Mouse (Mus musculus) liver, postnatal 0 days (tissue): ENCODE measurements around the gene Ctsd.
A peak's percentile ranks its signal among the peaks of the same experiment; 100 is the strongest.

Source experiments
- CTCF ChIP-seq: sonication (generic); IDR thresholded peaks from 2 replicates; pipeline ENCODE4 v1.5.1; 2016; ENCODE audit warnings: antibody characterized with exemption, low read depth
- EP300 ChIP-seq: IDR thresholded peaks from 2 replicates; pipeline ENCODE4 v1.6.1; 2016; ENCODE audit warnings: antibody characterized with exemption, low read depth, mild to moderate bottlenecking

DNA sequence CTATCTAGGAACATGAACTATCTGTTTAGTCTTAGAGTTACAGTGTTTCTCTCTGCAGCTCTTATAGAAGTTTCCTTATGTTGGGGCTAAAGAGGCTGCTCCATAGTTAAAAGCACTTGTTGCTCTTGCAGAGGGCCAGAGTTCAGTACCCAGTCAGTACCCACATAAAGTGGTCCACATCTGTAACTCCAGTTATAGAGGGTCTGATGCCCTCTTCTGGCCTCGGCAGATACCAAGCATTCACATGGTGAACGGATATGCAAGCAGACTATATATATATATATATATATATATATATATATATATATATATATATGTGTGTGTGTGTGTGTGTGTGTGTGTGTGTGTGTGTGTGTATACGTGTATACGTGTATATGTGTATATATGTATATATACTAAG is 20.1 kb upstream of the Ctsd start:
- TF ChIP-seq CTCF = peak; percentile 34
- no peak for TF ChIP-seq EP300
